Mouse (Mus musculus): ENCODE measurements around the gene Hist2h3c2. TPM values are rescaled to one million over a fixed set of nuclear protein-coding genes. Genes with fewer than 3 reads are reported as not detected.
"Not testable (repeated sequence)": the region's sequence is repeated elsewhere in the genome, so short reads cannot be mapped to it uniquely, and the experiment has no call there.

Gene Hist2h3c2
- total and polyA plus RNA-seq, 2 experiments from 2014 or later: 2.3 to 551 TPM

GRCm38 (mm10) chr3:96209242-96209641, 29.7 kb downstream of the Hist2h3c2 start:
- Histone ChIP-seq H3K27ac (ENCODE audit: low read depth) (no peak overlapping the region), H3K36me3 (replicated peaks; ENCODE audit: control insufficient read depth, insufficient read depth, low read length) (no peaks in the 10 kb centered on the region), H3K27me3 (ENCODE audit: control insufficient read depth, insufficient read depth, low read length) (no peaks in the 10 kb centered on the region), H3K9ac (replicated peaks; ENCODE audit: low read depth, low read length) (no peak overlapping the region), H3K4me1 (ENCODE audit: control insufficient read depth, insufficient read depth) (no peaks in the 10 kb centered on the region), H3K4me3 (ENCODE audit: low read depth, low read length) (no peak overlapping the region), H3K4me2 (ENCODE audit: low read depth, low read length) (no peak overlapping the region), H3K9me3 (replicated peaks; ENCODE audit: control insufficient read depth, low read length) (no peaks in the 10 kb centered on the region)
- TF ChIP-seq EP300 (IDR thresholded peaks at IDR 0.05; ENCODE audit: low read depth) (no peak), CTCF (IDR thresholded peaks at IDR 0.05; ENCODE audit: low read depth) (peak; percentile 27)
- DNase-seq (ENCODE audit: low spot score) (no peak), ATAC-seq (ENCODE audit: insufficient read depth, low read depth) (no peak)
- 24% methylated on average over 15 of the region's 15 CpGs for whole genome bisulfite sequencing

- TF ChIP-seq CTCF (IDR thresholded peaks at IDR 0.05; ENCODE audit: low read depth) (peak; percentile 23; the same call in 1 of the 2 replicates), EP300 (IDR thresholded peaks at IDR 0.05; ENCODE audit: low read depth) (no peak)
- H3K9ac ChIP-seq (replicated peaks; ENCODE audit: low read depth, low read length): no peak overlapping the region
- no peaks in the 10 kb centered on the region for H3K36me3 ChIP-seq (replicated peaks; ENCODE audit: control insufficient read depth, insufficient read depth, low read length)
- DNase-seq (ENCODE audit: low spot score) (no peak), ATAC-seq (ENCODE audit: insufficient read depth, low read depth) (no peak)
- no peak overlapping the region for H3K4me3 ChIP-seq (ENCODE audit: low read depth, low read length)
- H3K9me3 ChIP-seq (replicated peaks; ENCODE audit: control insufficient read depth, low read length): no peaks in the 10 kb centered on the region
- H3K27ac ChIP-seq (ENCODE audit: low read depth): no peak overlapping the region
- 77% methylated on average over 3 of the region's 3 CpGs for WGBS
- no peak overlapping the region for H3K4me2 ChIP-seq (ENCODE audit: low read depth, low read length)
- H3K27me3 ChIP-seq (ENCODE audit: control insufficient read depth, insufficient read depth, low read length): no peaks in the 10 kb centered on the region
- H3K4me1 ChIP-seq (ENCODE audit: control insufficient read depth, insufficient read depth): no peaks in the 10 kb centered on the region
Measured at GRCm38 (mm10) chr3:96207819-96208218, 31.1 kb downstream of the Hist2h3c2 start.

DNA sequence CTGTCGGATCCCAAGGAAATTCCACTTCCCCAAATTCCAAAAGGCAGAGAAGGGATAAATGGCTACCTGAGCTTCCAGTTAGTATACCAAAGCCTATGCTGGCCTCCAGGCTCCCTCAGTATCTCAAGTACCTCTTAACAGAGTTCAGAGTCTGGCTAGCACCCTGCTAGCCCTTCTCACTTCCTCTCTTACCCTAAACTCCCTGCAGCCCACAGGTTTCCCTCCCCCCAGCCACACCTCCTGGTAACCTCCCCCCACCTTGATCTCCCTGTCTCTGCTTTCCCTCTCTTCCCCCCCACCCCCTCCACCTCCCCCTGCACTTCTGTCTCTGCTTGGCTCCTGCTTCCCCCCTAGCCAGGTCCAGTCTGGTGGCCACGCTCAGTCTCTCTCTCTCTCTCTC, 39.2 kb downstream of the Hist2h3c2 start:
- Histone ChIP-seq H3K9ac (replicated peaks; ENCODE audit: low read depth, low read length) (no peak overlapping the region), H3K9me3 (replicated peaks; ENCODE audit: control insufficient read depth, low read length) (no peaks in the 10 kb centered on the region), H3K4me2 (ENCODE audit: low read depth, low read length) (no peak overlapping the region), H3K36me3 (replicated peaks; ENCODE audit: control insufficient read depth, insufficient read depth, low read length) (no peaks in the 10 kb centered on the region), H3K27me3 (ENCODE audit: control insufficient read depth, insufficient read depth, low read length) (no peaks in the 10 kb centered on the region), H3K4me3 (ENCODE audit: low read depth, low read length) (no peak overlapping the region), H3K4me1 (ENCODE audit: control insufficient read depth, insufficient read depth) (peaks cover 13% of the 10 kb centered on the region), H3K27ac (ENCODE audit: low read depth) (no peak overlapping the region)
- TF ChIP-seq EP300 (IDR thresholded peaks at IDR 0.05; ENCODE audit: low read depth): no peak
- TF ChIP-seq CTCF (IDR thresholded peaks at IDR 0.05; ENCODE audit: low read depth): no peak
- 28% methylated on average over 2 of the region's 2 CpGs for WGBS
- DNase-seq (ENCODE audit: low spot score) (no peak), ATAC-seq (ENCODE audit: insufficient read depth, low read depth) (no peak)

- H3K27me3 ChIP-seq (ENCODE audit: control insufficient read depth, insufficient read depth, low read length): not testable (repeated sequence)
Measured at GRCm38 (mm10) chr3:96198601-96199251, 40.2 kb downstream of the Hist2h3c2 start.

GRCm38 (mm10) chr3:96198181-96198580, 40.7 kb downstream of the Hist2h3c2 start:
- no peak overlapping the region for H3K9ac ChIP-seq (replicated peaks; ENCODE audit: low read depth, low read length)
- 1% methylated on average over 6 of the region's 6 CpGs for WGBS
- peak overlapping the region; percentile 65 for H3K4me2 ChIP-seq (ENCODE audit: low read depth, low read length)
- H3K27me3 ChIP-seq (ENCODE audit: control insufficient read depth, insufficient read depth, low read length): no peaks in the 10 kb centered on the region
- TF ChIP-seq EP300 (IDR thresholded peaks at IDR 0.05; ENCODE audit: low read depth): no peak
- no peak for TF ChIP-seq CTCF (IDR thresholded peaks at IDR 0.05; ENCODE audit: low read depth)
- no peak for ATAC-seq (ENCODE audit: insufficient read depth, low read depth)
- peaks cover 9% of the 10 kb centered on the region; the same call in 1 of the 2 replicates for H3K36me3 ChIP-seq (replicated peaks; ENCODE audit: control insufficient read depth, insufficient read depth, low read length)
- H3K27ac ChIP-seq (ENCODE audit: low read depth): no peak overlapping the region; the same call in 1 of the 2 replicates
- peak overlapping the region; percentile 48; the same call in 1 of the 2 replicates for H3K4me3 ChIP-seq (ENCODE audit: low read depth, low read length)
- DNase-seq (ENCODE audit: low spot score): no peak
- no peaks in the 10 kb centered on the region for H3K9me3 ChIP-seq (replicated peaks; ENCODE audit: control insufficient read depth, low read length)
- peaks cover 13% of the 10 kb centered on the region for H3K4me1 ChIP-seq (ENCODE audit: control insufficient read depth, insufficient read depth)

More at GRCm38 (mm10) chr3:96198601-96199251, 40.2 kb downstream of the Hist2h3c2 start:
- peaks cover 13% of the 10 kb centered on the region for H3K4me1 ChIP-seq (ENCODE audit: control insufficient read depth, insufficient read depth)
- H3K9ac ChIP-seq (replicated peaks; ENCODE audit: low read depth, low read length); H3K4me3 ChIP-seq (ENCODE audit: low read depth, low read length); DNase-seq (ENCODE audit: low spot score); H3K27ac ChIP-seq (ENCODE audit: low read depth); ATAC-seq (ENCODE audit: insufficient read depth, low read depth); H3K9me3 ChIP-seq (replicated peaks; ENCODE audit: control insufficient read depth, low read length); H3K36me3 ChIP-seq (replicated peaks; ENCODE audit: control insufficient read depth, insufficient read depth, low read length); H3K4me2 ChIP-seq (ENCODE audit: low read depth, low read length): not testable (repeated sequence)
- WGBS: 26% methylated on average over 6 of the region's 8 CpGs
